Mouse (Mus musculus) neural tube, embryonic 10.5 days (tissue): Measurements from ENCODE around the gene Gja6.

Source experiments
- DNase-seq: peaks from one replicate; pipeline ENCODE4 v3.0.0-alpha.2; 2017; ENCODE audit warnings: low spot score; ENCODE audit errors: extremely low spot score

Gene Gja6

DNA sequence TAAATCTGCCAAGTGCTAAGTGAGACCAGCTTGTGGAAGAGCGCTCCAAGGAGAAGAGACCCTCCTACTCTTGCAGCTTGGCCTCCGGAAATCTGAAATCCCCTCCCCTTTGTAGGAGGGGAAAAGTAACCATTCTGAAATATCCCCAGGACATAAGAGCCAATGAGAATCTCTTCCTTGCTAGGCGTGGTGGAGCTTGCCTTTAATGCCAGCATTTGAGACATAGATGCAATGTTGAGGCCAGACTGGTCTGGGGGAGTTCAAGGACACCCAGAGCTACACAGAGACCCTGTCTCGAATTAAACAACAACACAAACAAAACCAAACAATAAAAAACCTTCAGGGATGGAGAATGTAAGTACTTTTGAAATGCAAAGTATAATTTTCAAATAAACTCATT, at the start of gene Gja6:
Gene Gja6 (minus strand): TSS at position 101 of the 400 bp plus-strand sequence.
- DNase-seq, result no peak

DNA sequence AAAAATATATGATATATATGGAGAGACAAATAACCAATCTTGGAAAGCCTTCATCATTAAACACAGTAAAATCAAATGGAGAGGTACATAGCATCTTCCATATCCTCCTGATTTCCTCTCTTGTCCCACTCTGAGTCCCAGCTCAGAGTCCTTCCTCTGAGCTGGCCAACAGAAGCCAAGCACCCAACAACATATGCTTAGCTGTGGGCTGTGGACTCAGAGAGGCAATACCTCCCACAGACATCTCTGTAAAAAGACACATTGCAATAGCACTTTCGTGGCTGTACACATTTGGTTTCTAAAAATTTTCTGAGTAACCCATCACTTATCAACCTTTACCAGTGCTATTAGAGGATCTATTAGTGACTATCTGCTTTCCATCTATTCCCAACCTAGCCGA, 42.7 kb upstream of the Gja6 start:
- no peak for DNase-seq

DNA sequence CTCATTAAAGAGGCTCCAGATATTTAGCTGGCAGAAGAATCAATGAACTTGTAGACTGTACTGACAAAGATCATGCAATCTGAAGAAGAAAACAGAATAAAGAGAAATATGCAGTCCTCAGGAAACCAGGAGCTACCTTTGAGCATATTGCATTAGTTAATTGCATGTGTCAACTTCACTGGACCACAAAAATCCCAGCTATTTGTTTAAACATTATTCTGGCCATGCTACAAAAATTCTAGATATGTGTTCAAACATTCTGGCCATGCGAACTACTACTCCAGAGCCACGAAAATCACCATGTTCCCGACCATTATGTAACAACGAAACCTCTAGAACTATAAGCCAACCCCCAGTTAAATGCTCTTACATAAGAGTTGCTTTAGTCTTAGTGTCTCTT, 37.9 kb upstream of the Gja6 start:
- no peak for DNase-seq

DNA sequence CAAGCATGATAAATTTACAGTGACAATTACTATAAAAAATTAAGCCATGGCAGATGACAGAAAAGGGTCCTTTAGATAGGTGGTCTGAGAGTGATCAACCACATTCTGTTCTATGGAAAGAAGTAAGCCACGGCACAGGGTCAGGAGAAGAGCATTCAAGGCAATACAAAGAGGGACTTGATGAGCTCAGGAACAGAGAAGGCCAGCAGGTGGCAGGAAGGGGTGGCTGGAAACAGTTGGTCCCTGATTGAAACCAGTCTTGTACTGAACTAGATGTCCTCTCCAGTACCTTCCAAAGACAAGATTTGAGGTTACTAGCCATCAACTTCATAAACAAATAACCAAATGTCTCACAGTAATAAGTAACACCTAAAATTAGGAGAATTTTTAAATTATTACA, 28.7 kb upstream of the Gja6 start:
- no peak for DNase-seq

DNA sequence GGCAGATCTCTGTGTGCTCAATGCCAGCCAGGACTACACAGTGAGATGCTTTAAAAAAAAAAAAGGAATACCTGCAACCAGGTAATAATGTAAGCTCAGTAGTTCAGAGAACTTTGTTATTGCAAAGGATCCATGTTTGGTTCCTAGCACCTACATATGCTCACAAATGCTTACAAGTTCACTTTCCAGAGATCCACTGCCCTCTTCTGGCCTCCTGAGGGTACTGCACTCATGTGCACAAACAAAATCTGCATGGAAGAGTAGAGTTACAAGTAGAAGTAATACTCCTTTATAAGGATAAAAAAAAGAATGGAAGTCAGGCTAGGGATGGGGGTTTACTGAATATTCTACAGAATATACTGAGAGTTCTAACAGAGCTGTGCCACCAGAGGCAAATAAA, 23.8 kb upstream of the Gja6 start:
- DNase-seq, result no peak

DNA sequence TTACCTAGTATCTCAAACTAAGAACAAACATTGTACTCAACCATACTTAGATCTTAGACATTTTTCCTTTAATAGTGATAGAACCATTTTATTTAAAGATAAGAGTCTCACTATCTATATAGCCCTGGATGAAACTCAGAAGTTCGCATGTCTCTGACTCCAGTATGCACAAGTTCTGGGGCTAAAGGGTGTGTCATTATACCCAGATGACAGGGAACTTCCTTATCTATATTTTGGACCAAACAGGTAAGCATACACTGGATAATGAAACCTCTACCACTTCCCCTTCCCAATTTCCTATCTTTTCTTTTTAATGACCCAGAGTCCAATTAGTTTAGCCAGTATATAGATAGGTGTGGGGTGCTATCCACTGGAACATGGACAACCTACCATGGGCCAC, 22.0 kb upstream of the Gja6 start:
- no peak for DNase-seq

DNA sequence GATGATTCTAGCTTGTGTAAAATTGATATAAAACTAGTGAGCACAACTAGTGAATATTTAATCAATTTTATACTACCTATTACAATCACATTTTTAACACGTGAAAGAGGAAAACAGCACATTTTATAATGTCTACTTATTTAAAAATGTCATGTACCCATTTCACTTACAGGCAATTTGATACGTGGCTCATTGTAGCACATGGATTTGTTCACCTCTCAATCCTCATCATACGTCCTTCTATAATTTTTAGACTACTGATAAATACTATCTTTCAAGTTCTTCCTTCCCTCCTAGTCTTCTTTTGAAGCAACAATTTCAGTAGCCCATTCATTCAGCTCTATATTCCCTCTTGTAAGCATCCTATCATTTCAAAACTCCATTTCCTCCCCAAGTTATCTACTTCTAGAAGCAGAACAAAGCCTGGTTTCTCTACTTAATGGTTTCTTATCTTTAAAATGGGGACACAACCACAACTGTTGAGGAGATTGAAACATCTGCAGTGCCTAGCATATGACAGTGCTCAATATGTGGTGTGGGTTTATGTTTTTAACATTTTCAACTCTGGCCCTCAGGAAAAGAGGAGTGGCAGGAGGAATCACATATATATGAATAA, 12.3 kb upstream of the Gja6 start:
- DNase-seq, result no peak

DNA sequence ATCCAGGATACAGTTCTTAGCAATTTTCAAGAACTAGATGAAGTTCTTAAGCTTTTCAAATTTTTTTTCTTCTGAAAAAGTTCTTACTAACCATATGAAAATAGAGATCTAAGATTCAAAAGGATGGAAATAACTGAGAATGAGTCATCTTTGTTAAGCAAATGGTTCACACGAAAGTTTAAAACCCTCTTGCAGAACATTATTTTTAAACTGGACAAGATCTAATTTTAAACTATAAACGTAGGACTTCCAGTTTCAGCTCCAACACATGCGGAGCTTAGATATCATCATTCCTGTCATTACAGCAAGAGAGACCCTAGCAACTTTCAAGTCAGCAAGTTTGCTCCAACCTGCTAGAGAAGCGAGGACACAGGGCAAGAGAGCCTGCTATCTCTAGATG, 375 bp downstream of the Gja6 start:
- no peak for DNase-seq

DNA sequence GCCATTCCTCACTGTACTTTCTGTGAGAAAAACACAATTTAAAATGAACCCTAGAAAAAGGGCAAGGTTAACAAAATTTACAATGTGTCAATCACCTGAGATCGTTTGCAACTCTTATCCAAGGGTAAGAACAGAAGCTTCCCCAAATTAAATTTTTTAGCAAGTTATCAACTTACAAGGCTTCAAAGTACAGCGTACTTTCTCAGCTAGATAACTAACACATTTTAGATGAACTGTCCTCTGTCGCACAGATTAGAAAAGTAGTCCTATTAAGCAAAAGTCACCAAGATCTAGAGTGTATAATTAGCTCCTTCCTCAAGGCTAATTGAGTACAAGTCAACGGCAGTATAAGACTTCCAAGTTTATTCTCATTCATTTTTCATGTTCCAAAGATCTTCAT, 939 bp downstream of the Gja6 start:
- DNase-seq, result no peak

DNA sequence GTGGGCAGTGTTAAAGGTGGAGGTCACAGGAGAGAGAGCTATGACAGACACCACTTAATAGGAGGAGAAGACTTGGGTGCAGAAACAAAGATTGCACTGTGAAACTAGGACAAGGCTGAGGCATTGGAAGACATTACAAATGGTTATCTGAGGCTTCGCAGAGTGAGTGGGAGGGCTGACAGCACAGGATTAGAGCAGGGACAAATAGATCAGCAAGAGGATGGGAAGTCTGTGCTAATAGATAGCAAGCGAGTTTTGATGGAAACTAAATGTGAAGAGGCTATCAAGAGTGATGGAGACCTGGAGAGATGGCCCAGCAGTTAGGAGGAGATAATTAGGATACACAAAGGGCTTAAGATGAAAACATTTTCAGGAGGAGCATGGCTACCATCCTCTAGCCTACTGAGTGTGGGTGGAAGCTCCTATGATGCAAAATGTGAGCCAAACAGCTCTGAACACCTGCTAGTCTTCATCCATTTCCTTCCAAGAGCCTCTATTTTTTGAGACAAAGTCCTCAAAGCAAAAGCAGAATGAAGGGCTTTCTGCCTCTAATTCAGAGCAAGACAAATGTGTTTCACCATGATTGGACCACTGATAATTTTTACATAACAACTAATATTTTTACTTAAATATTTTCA, 1.7 kb downstream of the Gja6 start:
- DNase-seq, result no peak

DNA sequence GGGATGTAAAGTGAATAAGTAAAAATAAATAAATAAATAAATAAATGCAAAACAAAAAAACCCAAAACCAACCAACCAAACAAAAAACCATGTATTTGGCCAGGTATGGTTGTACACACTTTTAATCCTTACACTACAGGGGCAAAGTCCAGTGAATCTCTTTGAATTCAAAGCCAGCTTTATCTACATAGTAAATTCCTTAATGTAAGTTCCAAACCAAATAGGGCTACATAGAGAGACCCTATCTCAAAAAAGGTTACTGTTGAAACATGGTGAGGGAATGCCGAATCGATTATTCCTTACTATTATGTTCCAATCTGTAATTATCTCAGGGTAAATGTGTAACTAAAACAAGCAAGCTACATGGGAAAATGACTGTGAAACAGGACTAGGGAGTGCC, 5.7 kb downstream of the Gja6 start:
- no peak for DNase-seq

DNA sequence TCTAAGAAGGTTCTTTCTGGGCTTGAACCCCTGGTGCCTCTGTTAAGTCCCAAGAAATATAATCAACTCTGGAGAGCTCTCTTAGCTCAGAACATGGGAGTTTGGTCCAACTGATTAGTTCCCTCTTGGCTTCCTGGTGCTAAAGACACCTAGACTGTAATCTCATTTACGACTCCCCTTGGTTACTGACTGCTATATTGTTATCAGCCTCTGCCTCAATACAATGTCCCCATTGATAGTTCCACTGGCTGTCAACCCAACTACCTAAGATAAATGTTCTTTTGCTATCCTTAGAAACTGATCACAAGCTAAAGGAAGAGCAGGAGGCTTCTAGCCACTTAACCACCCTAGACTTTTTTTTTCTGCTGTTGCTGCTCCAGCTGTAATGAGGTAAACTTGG, 14.8 kb downstream of the Gja6 start:
- DNase-seq, result no peak

DNA sequence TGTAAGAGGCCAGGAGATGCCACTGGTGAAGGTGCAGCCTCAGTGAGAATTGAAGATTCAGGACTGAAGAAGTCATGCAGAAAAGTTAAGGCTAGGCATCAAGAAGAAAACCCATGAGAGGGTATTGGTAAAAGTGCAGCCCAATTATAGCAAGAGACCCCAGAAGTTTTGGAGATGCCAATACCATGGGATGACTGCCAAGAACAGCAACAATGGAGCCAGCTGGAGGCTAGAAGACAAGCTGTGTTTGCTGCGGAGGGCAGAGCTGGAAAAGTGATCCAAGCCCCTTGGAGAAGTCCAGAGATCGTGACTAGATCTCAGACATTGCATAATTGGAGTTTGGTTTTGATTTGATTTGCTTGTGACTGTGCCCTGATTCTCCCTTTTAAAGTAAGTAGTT, 20.6 kb downstream of the Gja6 start:
- DNase-seq, result no peak

DNA sequence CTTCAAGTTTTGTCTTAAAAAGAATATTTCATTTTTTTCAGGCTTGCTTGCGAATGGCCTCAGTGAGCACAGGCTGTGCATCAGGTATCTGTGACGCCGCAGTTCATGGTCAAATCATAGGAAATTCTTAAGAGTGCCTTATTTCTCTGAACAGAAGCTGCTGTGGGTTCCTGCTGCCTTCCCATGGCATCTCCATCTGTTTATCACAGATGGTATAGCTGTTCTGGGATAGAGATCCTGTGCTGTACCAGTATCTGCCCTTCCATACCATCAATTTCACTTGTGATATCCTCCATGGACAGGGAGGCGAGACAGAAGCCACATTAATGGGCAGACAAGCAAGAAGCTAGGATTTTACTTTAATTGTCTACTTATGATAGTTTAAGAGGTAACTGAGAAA, 40.3 kb downstream of the Gja6 start:
- no peak for DNase-seq

DNA sequence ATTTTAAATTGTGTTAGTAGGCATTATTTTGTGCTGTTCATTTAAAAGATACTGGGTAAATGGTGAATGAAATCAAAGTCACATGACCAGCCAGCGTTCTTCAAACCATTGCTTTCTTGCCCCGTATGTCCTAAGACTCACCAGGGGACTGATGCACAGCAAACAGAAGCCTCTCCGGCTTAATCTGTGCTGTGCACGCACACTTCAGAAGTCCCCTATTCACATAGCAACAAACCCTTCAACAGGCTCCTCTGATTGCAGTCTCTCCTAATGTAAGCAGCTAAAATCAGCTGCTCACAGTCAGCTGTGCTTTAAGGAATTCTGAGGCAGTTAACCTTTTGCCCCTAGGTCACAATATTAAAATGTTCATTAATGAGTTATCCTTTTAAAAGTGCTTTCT, 41.8 kb downstream of the Gja6 start:
- no peak for DNase-seq

DNA sequence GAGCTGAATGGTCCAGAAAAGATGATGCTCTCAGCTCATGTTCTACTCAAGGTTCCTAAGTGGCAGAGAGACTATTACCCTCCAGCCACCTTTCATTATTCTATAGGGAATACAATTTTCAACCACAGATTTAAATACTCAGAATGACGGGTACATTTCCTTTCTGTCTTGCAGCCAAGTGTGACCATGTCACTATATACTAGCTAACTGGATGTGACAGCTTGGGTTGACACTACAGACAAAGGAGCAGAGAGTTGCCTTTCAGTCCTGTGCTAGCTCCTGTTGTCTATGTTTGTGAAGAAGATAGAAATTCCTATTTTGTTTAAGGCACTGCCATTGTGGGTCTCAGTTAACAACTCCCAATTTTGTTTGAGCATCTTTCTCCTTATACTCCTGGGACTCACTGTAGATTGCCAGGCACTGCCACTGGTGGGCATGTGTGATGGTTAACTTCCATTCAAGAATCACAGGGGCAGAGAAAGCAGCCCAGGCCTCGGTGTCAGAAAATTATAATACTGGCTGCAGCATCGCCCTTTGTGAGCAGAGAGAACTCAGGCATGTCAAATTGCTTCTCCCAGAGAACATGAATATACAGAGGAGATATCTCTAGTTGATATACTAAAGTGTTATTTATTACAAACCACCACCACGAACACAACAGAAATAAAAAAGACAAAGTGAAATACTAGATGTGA, 43.0 kb downstream of the Gja6 start:
- no peak for DNase-seq
